Mouse (Mus musculus): Measurements from ENCODE around the gene Prps1. TPM values are rescaled to one million over a fixed set of nuclear protein-coding genes. Genes with fewer than 3 reads are reported as not detected.

Gene Prps1
- total RNA-seq (2021): 10 to 100 TPM; 27.8 to 28.0 TPM

DNA sequence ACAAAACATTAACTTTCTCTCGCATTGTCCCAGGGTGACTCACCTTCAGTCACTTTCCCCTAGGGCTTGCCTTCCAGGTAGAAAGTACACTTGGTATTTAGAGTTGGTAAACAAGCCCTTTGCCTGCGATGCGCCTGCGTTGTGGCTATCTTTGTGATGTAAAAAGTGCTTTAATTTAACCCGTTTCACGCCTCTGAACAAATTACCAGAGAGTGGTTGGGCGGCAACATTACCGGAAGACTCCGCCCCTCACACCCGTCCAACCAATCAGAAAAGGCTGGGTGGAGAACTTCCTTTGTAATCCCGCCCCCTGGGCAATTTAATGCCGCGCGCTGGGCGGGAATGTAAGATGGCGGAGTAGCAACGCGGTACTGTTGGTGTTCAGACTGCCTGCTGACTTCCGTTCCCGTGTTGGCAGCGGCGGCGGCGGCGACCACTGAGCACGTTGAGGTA is at the start of gene Prps1:
Prps1 (plus strand) TSS at position 335 of the 453 bp plus-strand sequence.
- peak; percentile 66 for DNase-seq (ENCODE audit: low spot score)
- intact Hi-C loops (cut with DNase I): no loop called here

DNA sequence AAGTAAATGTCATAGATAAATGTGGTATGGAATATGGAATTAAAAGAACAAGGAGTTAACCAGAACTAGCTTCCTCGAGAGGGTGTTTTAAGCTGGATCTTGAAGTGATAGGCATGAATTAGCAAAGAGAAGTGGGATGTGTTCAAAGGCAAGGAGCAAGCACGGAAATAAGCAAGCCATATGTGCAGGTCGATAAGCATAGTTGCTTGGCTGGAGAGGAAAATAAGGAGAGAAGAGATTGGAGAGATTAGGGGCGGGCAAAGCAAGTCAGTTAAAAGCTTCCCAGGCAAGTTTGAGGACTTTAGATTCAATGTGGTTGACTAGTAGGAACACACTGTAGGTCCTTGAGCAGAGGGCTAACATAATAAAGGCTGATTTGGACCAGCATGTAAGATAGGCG is 48.8 kb upstream of the Prps1 start:
- no peak for DNase-seq (ENCODE audit: low spot score)
- intact Hi-C loops (cut with DNase I): no loop called here

DNA sequence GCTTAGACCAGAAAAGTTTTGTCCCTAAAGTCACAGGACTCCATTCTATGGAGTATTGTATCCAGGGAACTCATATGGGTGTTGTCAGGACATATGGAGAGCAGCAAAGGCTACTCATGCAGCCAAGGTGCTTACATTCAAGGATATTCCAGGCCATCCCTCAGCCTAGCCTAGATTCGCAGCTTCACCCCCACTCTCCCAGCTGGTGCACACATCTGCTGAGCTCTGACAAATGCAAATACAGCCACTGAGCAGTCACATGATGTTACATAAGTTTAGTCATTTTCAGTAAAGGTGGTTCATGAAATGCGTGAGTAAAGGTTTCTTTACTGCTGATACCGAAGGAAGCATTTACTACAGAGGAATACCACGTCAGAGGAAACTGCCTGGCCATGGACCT is 37.9 kb upstream of the Prps1 start:
- intact Hi-C loops (cut with DNase I): no loop called here
- DNase-seq (ENCODE audit: low spot score): no peak

DNA sequence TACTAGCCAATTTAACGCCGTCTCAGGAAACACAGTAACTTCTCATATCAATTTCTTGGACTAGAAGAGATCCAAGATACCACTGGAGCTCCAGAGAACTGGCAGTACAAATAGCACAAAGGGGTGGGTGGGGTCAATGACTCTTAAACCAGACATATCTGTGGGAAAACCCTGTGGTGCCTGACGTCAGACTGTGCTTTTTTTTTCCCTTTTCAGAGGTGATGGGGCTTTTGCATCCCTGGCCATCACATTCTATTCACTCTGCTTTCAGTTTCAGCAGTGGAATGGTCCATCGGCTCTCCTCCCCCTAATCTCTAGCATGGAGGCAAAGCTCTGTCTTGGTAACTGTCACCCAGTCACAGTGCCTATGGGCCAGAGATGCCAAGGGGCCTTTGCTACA is 29.3 kb upstream of the Prps1 start:
- no peak for DNase-seq (ENCODE audit: low spot score)
- intact Hi-C loops (cut with DNase I): no loop called here

DNA sequence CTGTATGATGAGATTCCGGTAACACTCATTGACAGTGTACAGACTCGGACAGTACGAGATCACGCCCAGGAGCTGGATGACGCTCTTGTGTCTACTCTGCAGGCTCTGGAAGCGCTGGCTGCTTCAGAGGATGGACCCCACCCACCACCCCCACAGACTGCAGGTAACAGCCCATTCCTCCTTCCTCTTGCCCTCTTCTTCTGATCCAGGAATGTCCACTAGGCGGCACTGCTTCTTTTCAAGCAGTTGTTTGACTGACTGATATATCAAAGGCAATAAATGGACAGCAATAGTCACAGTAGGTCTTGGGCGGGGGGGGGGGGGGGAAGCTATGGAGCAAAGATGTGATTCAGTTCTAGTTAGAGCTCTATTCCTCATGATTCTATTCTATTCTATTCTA is 28.2 kb upstream of the Prps1 start:
- no peak for DNase-seq (ENCODE audit: low spot score)

DNA sequence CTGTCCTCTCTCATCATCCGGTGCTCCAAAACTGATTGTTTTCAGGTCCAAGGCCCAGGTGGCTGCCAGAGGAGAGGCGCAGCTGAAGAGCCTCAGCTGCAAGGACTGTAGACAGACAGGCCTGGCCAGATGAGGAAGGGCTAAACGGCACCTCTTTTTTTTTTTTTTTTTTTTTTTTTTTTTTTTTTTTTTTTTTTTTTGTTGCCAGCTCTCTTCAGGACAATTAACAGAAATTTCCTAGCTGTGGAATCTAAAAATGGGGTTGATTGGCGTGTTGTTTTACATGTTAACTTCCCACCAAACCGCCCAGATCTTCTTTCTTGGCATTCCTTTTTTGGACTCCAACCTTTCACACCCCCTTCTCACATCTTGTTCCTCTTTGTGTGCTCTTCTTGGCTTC is 26.4 kb upstream of the Prps1 start:
- intact Hi-C loops (cut with DNase I): no loop called here
- DNase-seq (ENCODE audit: low spot score): no peak

More for the DNA sequence above, 28.2 kb upstream of the Prps1 start:
- intact Hi-C loops (cut with DNase I): no loop called here

DNA sequence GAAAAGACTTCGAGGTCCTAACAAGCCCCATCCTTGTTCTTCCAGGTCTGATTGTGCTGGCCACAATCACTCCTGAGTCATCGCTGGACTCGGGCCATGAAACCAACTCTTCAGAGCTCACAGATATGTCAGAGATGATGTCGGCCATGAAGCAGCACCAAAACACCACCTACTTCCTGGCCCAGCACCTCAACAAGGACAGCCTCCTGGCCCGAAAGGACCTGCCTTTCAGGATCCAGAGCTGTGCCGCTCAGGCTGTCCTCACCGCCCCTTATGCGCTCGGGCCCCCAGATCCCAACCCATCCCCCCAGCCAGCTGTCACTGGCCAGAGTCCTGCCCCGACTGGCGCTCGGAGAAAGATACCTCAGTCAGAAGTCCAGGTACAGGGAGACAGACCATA is 25.9 kb upstream of the Prps1 start:
- intact Hi-C loops (cut with DNase I): no loop called here
- no peak for DNase-seq (ENCODE audit: low spot score)

DNA sequence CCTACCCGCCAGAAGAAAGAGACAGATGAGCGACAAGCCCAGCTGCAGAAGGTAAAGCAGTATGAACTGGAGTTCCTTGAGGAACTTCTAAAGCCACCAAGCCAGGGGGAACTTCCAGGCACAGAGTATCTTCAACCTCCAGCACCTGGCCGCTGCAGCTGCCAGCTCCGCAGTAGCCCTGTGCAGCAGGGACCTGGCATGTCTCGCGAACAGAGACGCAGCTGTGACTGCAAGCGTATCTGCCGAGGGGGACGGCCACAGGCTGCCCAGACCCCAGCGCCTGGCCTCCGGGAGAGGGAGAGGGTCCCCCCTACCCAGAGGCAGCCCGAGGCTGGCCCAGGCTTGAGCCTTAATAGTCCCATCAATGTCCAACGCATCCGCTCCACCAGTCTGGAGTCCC is 24.4 kb upstream of the Prps1 start:
- intact Hi-C loops (cut with DNase I): no loop called here
- DNase-seq (ENCODE audit: low spot score): no peak

DNA sequence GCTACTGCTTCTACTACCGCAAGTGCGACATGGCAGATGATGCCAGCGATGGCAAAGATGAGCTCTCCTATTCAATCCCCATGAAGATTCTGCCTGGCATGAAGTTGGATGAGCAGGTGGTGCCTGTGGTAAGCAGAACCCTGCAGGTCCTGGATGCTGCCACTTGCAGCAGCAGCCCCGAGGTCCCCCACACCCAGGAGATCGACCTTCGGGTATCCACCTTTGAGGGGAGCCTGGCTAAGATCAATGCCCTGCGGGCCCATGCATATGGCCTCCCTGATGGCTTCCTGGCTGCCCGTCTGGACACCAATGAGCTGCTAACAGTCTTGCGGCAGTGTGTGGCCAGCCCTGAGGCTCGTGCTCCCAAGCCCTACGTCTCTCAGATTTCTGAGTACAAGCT is 23.6 kb upstream of the Prps1 start:
- DNase-seq (ENCODE audit: low spot score): no peak
- intact Hi-C loops (cut with DNase I): no loop called here

DNA sequence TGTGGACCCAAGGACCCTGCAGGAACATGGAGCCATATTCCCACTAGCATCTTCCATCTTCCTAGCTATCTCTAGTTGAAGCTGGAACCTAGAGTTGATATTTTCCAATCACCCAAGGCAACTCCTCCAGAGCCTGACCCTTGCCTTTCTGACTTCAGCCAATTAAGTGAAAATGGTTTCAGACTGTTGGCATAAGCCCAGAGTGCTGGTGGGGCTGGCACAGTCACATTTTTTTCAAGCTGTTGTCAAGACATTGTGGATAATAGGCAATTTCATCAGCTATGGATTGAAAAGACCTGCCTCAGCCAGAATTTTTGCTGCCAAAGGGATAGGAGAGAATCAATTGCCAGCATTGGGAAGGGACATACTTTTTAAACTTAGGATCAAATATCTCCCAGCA is 18.5 kb upstream of the Prps1 start:
- no peak for DNase-seq (ENCODE audit: low spot score)
- intact Hi-C loops (cut with DNase I): no loop called here

DNA sequence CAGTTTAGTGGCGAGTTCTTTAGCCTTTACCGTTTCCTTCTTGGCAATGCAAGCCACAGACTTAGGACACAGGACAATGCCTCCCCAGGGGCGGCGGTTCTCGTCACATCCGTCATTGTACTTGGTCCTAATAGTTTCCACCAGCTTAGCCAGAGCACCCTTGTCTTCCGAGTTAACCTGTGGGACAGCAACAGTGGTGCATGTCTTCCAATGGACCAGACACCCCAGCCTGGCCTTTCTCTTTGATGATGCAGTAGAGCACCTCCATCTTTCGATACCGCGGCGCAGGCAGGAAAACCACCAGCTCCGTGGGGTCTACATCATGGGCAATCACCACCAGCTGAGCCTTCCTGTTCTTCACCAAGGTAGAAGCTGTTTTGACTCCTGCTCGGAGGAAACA is 10.9 kb upstream of the Prps1 start:
- DNase-seq (ENCODE audit: low spot score): no peak
- intact Hi-C loops (cut with DNase I): no loop called here

DNA sequence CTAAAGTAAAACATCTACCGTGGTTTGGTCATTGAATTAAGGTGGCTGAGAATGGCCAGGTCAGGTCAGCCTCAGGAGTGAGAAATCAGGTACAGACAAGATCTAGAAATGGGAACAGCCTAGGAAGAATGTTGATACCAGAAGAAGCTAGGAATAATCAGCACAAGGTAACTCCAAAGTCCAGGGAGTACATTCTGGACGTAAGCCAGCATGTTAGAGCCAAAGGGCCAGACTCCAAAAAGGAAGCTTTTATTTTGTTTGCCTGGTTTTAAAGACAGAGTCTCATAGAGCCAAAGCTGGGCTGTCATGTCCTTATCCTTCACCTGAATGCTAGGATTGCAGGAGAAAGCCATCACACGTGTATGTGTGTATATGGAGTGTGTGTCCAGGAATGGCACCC is 6.3 kb upstream of the Prps1 start:
- intact Hi-C loops (cut with DNase I): no loop called here
- no peak for DNase-seq (ENCODE audit: low spot score)

DNA sequence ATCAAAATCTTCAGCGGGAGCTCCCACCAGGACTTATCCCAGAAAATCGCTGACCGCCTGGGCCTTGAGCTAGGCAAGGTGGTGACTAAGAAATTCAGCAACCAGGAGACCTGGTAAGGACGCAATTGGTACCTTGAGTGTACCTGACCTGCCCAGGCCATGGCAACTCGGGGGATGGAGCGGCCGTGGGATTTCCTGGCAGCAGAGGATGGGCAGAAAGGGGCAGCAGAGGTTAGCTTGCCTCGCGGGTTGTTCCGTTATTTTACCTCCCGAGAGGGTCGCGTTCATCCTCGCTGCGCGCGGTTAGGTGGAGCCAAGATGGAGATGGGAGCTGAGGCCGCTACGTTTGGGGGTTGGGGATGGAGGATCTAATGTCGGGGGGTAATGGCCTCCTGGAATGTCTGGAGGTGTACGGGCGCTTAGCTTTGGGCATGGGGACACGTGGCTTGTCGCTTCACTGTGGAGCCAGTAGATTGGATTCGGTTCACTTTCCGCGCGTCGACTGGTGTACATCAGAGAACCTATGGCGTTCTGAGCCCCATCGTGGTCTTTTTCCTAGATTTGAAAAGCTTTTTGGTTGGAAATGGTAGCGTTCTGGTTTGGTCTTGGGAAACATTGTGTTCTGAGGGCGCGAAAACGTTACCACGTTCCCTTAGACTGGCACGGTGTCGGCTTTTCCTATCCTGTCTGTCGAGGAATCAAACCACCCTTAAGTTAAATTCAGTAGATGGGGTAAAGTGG is 508 bp downstream of the Prps1 start:
- intact Hi-C loops (cut with DNase I): no loop called here
- DNase-seq (ENCODE audit: low spot score): no peak

DNA sequence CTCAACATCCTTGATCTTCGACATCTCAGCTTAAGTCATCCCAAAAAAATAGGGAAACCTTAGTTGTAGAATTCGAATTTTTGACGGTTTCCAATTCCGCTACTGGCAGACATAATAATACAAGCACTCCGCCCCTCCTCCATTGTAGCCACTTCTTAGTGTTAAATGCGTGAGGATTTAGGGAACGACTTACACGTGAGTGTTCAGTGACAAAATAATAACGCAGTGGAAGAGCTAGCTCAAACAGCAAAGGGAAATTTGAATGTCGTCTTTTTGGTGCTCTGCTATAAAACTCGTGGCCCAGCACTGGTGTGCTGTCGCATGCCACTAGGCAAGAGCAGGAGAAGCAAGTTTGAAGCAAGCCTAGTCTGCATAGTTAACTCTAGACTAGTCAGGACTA is 1.1 kb downstream of the Prps1 start:
- intact Hi-C loops (cut with DNase I): no loop called here
- DNase-seq (ENCODE audit: low spot score): no peak

DNA sequence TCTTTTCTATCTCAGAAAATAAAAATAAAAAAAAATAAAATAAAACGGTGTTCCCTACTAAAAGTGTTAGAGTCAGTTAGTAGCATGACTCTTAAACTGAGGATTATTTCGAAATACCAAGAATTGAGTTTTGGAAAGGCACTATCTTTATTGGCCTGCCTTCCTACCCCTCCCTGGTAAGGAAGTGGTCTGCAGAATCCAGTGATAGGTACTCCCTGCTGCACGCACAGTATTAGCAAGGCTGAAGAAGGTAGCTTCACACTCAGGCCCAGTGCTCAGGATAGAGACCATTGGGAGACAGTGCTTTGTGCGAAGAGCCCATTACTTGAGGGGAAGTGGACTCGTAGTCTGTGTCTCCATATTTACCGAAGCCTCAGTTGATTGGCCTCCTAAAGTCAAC is 21.8 kb downstream of the Prps1 start:
- DNase-seq (ENCODE audit: low spot score): no peak
- intact Hi-C loops (cut with DNase I): loop anchor here (5.0 kb wide), 1 partner anchor 244 kb away; no protein-coding TSS in a partner anchor

DNA sequence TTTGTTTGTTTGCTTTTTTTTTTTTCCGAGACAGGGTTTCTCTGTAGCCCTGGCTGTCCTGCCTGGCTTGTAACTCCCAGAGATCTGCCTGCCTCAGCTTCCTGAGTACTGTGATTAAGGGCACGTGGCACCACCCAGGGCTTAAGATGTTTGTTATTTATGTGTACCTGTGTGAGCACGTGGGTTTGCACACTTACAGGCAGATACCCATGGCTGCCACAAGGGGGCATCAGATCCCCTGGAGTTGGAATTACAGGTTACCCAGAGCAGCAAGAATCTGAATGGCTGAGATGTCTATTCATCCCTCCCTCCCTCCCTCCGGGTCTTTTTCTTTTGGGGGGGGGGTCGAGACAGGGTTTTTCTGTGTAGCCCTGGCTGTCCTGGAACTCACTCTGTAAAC is 22.8 kb downstream of the Prps1 start:
- intact Hi-C loops (cut with DNase I): loop anchor here (1.0 to 5.0 kb wide), 2 partner anchors 121 to 243 kb away; partner anchors contain the start of gene Tsc22d3
- DNase-seq (ENCODE audit: low spot score): no peak

DNA sequence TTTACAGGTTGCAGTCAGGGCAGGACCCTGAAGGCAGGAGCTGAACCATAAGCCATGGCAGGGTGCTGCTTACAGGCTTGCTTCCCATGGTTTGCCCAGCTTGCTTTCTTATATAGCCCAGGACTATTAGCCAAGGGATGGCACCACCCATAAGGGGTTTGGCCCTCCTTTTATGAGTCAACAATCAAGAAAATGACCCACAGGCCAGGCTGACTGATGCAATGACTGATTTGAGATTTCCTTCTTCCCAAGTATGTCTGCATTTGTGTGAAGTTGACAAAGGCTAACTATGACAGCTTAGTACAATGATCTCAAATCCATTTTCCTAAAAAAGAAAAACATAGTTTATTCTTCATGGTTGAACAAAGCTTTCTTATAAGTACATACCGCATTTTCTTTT is 32.8 kb downstream of the Prps1 start:
- no peak for DNase-seq (ENCODE audit: low spot score)
- intact Hi-C loops (cut with DNase I): no loop called here

DNA sequence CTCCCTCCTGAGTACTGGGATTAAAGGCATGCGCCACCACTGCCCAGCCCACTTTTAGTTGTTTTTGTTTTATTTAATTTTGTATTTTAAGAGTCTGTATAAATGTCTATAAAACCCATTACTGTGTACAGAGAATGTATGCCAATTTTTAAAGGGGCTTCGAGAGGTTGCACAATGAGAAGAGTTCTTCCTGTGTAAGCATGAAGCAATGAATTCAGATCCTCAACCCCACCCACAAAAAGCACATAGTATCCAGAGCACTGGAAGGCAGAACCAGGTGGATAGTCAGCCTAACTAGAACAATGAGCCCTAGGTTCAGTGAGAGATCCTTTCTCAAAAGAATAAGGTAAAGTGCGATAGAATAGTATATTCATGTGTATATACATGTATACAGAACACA is 33.8 kb downstream of the Prps1 start:
- no peak for DNase-seq (ENCODE audit: low spot score)
- intact Hi-C loops (cut with DNase I): loop anchor here (5.0 kb wide), 1 partner anchor 232 kb away; no protein-coding TSS in a partner anchor

DNA sequence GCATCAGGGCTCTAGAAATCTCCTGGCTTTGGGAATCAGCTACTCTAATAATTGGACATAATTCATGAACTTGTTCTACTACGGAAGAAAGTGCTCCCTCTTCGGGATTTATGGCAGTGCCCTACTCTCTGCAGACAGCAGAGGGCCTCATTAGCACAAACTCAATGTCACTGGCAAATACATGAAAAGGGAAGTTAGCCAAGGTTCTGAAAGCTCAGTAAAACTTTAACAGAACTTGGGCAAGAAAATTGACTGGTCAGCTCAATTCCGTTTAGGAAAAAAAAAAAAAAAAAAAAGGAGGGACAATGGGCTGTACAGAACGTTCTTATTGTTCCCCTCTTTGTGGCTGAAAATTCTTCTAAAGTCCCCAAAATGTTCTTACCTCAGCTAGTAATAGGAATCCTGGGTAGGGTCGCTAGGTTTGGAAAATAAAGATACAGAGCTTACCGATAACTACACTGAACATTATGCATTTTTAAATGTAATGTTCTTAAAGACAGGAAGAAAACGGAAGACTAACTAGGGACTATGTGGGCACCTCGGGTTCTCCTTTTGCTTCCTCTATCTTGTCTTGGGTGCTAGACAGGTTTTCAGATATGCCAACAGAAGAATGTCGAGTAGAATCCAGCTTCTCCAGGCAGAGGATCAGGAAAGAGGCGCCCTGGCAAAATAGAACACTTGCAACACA is 35.6 kb downstream of the Prps1 start:
- intact Hi-C loops (cut with DNase I): loop anchor here (1.0 to 5.0 kb wide), 2 partner anchors 108 to 230 kb away; partner anchors contain the start of gene Tsc22d3
- DNase-seq (ENCODE audit: low spot score): peak; percentile 37

DNA sequence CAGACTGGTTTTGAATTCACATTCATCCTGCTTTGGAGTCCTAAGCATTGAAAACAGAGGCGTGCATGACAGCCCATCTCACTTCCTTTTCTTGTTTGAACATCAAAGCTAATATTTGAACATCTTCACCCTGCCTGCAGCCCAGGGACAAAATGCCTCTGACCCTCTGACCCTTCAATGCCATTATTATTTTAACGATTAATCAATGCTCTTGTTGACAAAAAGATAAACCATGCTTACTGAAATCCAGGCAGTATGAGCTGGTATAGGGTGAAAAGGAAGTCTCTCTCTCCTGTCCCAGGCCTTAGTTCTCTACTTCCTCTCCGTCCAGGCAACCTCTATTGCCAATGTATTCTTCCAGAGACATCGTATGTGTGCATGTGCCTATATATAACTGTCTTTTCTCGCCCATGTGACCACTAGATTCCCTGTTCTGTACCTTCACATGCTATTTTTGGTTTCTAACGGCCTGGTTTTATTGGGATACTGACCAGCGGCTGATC is 37.2 kb downstream of the Prps1 start:
- DNase-seq (ENCODE audit: low spot score): no peak
- intact Hi-C loops (cut with DNase I): loop anchor here (5.0 kb wide), 1 partner anchor 229 kb away; no protein-coding TSS in a partner anchor

DNA sequence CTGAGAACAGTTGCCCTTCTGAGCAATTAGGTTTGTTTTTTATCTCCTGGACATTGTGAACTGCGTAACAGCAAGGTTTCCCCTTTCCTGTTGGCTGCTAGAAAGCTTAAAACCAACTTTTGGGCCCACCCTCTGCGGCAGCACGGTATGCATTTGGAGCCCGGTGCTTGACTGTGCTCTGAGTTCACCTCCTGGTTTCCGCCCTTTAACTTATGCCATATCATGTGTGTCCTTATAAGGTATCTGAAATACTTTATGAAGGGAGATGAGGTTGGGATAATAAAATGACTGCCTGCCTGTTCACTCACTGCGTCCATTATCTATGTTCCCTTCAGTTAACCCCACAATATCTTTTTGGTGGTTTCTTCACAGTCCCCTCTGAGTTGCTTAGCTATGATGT is 37.8 kb downstream of the Prps1 start:
- intact Hi-C loops (cut with DNase I): loop anchor here (5.0 kb wide), 1 partner anchor 228 kb away; no protein-coding TSS in a partner anchor
- no peak for DNase-seq (ENCODE audit: low spot score)
